Mouse (Mus musculus) ES-E14 (cell line): ENCODE measurements around the gene 9430038I01Rik.

ENCODE experiments used
- HCFC1 ChIP-seq: IDR thresholded peaks from 2 replicates; pipeline ENCODE4 v1.6.1; 2012; ENCODE audit warnings: low read length, inconsistent platforms, borderline replicate concordance; ENCODE audit not compliant: insufficient read depth
- ZC3H11A ChIP-seq: IDR thresholded peaks from 2 replicates; pipeline ENCODE4 v1.6.1; 2012; ENCODE audit warnings: low read depth, mild to moderate bottlenecking, inconsistent platforms, low read length, borderline replicate concordance

- no peak for TF ChIP-seq ZC3H11A
- TF ChIP-seq HCFC1: no peak
Measured at GRCm38 (mm10) chr7:137436901-137437300, 26.3 kb upstream of the 9430038I01Rik start.
